16 mouse cellular contexts compared by ENCODE assay signal in genomic region chr2:151006281-151006945, GRCm38 (mm10). TPM values are rescaled to one million over a fixed set of nuclear protein-coding genes. Genes with fewer than 3 reads are reported as not detected.
A peak's percentile ranks its signal among the peaks of the same experiment; 100 is the strongest.
DNase-seq lines count a peak whose midpoint lies in the region; ATAC-seq and TF ChIP-seq lines count a peak whose summit lies in the region.
"Had no signal": no experiment of that assay in that cellular context is flagged by ENCODE, and none has a peak within 500 bp of the region (broad histone marks: within the 10 kb centered on the region; RNA-seq: fewer than 3 reads in every experiment).

No protein-coding gene starts in this region.

- intact Hi-C loops in gastrocnemius, adult 2 months (cut with DNase I): no loop called here

- whole genome bisulfite sequencing in liver, embryonic 15.5 days (ENCODE audit: insufficient replicate concordance): 63% methylated on average over 5 of the region's 5 CpGs
- WGBS in midbrain, embryonic 13.5 days: 67% methylated on average over 5 of the region's 5 CpGs

- H3K27ac ChIP-seq in liver, embryonic 15.5 days (replicated peaks): peak overlapping the region; percentile 16; the same call in 1 of the 2 replicates
- no peak overlapping the region for H3K27ac ChIP-seq in midbrain, embryonic 13.5 days
- H3K27ac ChIP-seq in gastrocnemius, adult 2 months: no peak overlapping the region
- H3K27ac ChIP-seq: forebrain, embryonic 13.5 days; heart, embryonic 15.5 days; hindbrain, embryonic 14.5 days; neural tube, embryonic 15.5 days had no signal

- H3K9ac ChIP-seq in liver, embryonic 15.5 days: no peak overlapping the region
- H3K9ac ChIP-seq in midbrain, embryonic 13.5 days (replicated peaks): no peak overlapping the region
- H3K9ac ChIP-seq: forebrain, embryonic 13.5 days; heart, embryonic 15.5 days; hindbrain, embryonic 14.5 days; neural tube, embryonic 15.5 days had no signal

- no peak for TF ChIP-seq CTCF in gastrocnemius, adult 2 months (IDR thresholded peaks at IDR 0.05)

- no peaks in the 10 kb centered on the region for H3K9me3 ChIP-seq in megakaryocyte, embryonic 14.5 days
- no peaks in the 10 kb centered on the region for H3K9me3 ChIP-seq in liver, embryonic 15.5 days (replicated peaks)
- no peaks in the 10 kb centered on the region for H3K9me3 ChIP-seq in midbrain, embryonic 13.5 days
- H3K9me3 ChIP-seq: forebrain, embryonic 13.5 days; G1E; heart, embryonic 15.5 days; neural tube, embryonic 15.5 days had no signal

- peaks cover 13% of the 10 kb centered on the region for H3K27me3 ChIP-seq in megakaryocyte, embryonic 14.5 days (replicated peaks)
- no peaks in the 10 kb centered on the region for H3K27me3 ChIP-seq in liver, embryonic 15.5 days
- H3K27me3 ChIP-seq in midbrain, embryonic 13.5 days: no peaks in the 10 kb centered on the region
- H3K27me3 ChIP-seq: forebrain, embryonic 13.5 days; heart, embryonic 15.5 days; neural tube, embryonic 15.5 days had no signal

- H3K4me3 ChIP-seq in megakaryocyte, embryonic 14.5 days (replicated peaks): peak overlapping the region; percentile 1
- H3K4me3 ChIP-seq in liver, embryonic 15.5 days (replicated peaks): peak overlapping the region; percentile 20
- H3K4me3 ChIP-seq in midbrain, embryonic 13.5 days (replicated peaks): no peak overlapping the region
- H3K4me3 ChIP-seq in gastrocnemius, adult 2 months: no peak overlapping the region
- H3K4me3 ChIP-seq: forebrain, embryonic 13.5 days; heart, embryonic 15.5 days; neural tube, embryonic 15.5 days had no signal

- H3K4me2 ChIP-seq in liver, embryonic 15.5 days: peak overlapping the region; percentile 85
- H3K4me2 ChIP-seq in midbrain, embryonic 13.5 days (replicated peaks): no peak overlapping the region
- H3K4me2 ChIP-seq: forebrain, embryonic 13.5 days; heart, embryonic 15.5 days; hindbrain, embryonic 14.5 days; neural tube, embryonic 15.5 days had no signal

- peaks cover 4% of the 10 kb centered on the region for H3K36me3 ChIP-seq in megakaryocyte, embryonic 14.5 days (replicated peaks; ENCODE audit: low read length)
- H3K36me3 ChIP-seq in liver, embryonic 15.5 days (replicated peaks): no peaks in the 10 kb centered on the region
- no peaks in the 10 kb centered on the region for H3K36me3 ChIP-seq in midbrain, embryonic 13.5 days
- H3K36me3 ChIP-seq: G1E; heart, embryonic 15.5 days; neural tube, embryonic 15.5 days had no signal

- H3K4me1 ChIP-seq in megakaryocyte, embryonic 14.5 days: peaks cover 90% of the 10 kb centered on the region
- peaks cover 87% of the 10 kb centered on the region for H3K4me1 ChIP-seq in liver, embryonic 15.5 days (replicated peaks)
- H3K4me1 ChIP-seq in midbrain, embryonic 13.5 days (replicated peaks): peaks cover 20% of the 10 kb centered on the region

- DNase-seq in kidney, adult 11 months: peak; percentile 87
- DNase-seq in kidney, postnatal 4 days: no peak
- peak; percentile 75 to 77 for DNase-seq in adrenal gland, postnatal 36 days
- DNase-seq in gastrocnemius, adult 2 months: no peak
- DNase-seq: cerebellum, postnatal 14 days; right cerebral cortex, postnatal 25 days; thymus, postnatal 36 days had no signal

- ATAC-seq in megakaryocyte, adult 5-6 weeks (ENCODE audit: poor library complexity, severe bottlenecking): no peak
- ATAC-seq in liver, embryonic 15.5 days (ENCODE audit: insufficient read depth): no peak
- ATAC-seq in midbrain, embryonic 13.5 days: no peak
- ATAC-seq: forebrain, embryonic 13.5 days had no signal

RNA-seq across cellular contexts. Expression of gene Ninl, which starts 32.8 kb away (rescaled TPM):
- 4.3 and 9.3 TPM in 2 replicates for polyA plus RNA-seq in megakaryocyte, embryonic 14.5 days (2012; ENCODE audit: insufficient read depth, low replicate concordance)
- total RNA-seq in megakaryocyte, adult 5-6 weeks (2015): 0.07 and 0.09 TPM in 2 replicates
- 0.29 and 1.2 TPM in 2 replicates for total RNA-seq in megakaryocyte, adult 5-6 weeks (2017)
- 10 to 100 TPM; 15.4 to 24.7 TPM for total RNA-seq in adrenal gland, postnatal 36 days (2021)
- polyA plus RNA-seq in liver, embryonic 15.5 days (2015; fragmentation: Nextera tagmentation; extraction: Ambion mirVana): 12.4 and 14.0 TPM in 2 replicates
- 6.9 and 7.0 TPM in 2 replicates for polyA plus RNA-seq in midbrain, embryonic 13.5 days (2015; fragmentation: Nextera tagmentation; extraction: Ambion mirVana)
- total RNA-seq in gastrocnemius, adult 2 months (2021): under 1 TPM; 0.50 to 0.51 TPM

RNA-seq across cellular contexts. Expression of gene Nanp, which starts 32.8 kb away (rescaled TPM):
- 2.9 and 7.9 TPM in 2 replicates for polyA plus RNA-seq in megakaryocyte, embryonic 14.5 days (2012; ENCODE audit: insufficient read depth, low replicate concordance)
- 17.3 and 18.7 TPM in 2 replicates for total RNA-seq in megakaryocyte, adult 5-6 weeks (2015)
- total RNA-seq in megakaryocyte, adult 5-6 weeks (2017): 9.6 and 10.5 TPM in 2 replicates
- 10 to 100 TPM in 1 of 2 experiments, 1 to 10 TPM in 1; 8.7 to 11.1 TPM for total RNA-seq in adrenal gland, postnatal 36 days (2021)
- 60.8 and 65.2 TPM in 2 replicates for polyA plus RNA-seq in liver, embryonic 15.5 days (2015; fragmentation: Nextera tagmentation; extraction: Ambion mirVana)
- 32.8 and 36.5 TPM in 2 replicates for polyA plus RNA-seq in midbrain, embryonic 13.5 days (2015; fragmentation: Nextera tagmentation; extraction: Ambion mirVana)
- 1 to 10 TPM; 2.6 to 3.8 TPM for total RNA-seq in gastrocnemius, adult 2 months (2021)

Comparison
In these comparisons a context has a peak if more than half of its experiments do, and no peak if none do; other contexts are left out.
1. DNase-seq: peak in kidney, adult 11 months (single experiment) and adrenal gland, postnatal 36 days (2 of 2); none in kidney, postnatal 4 days (0 of 2) and gastrocnemius, adult 2 months (single experiment).
2. H3K4me3 ChIP-seq: peak in megakaryocyte, embryonic 14.5 days (single experiment) and liver, embryonic 15.5 days (single experiment); none in midbrain, embryonic 13.5 days (single experiment) and gastrocnemius, adult 2 months (single experiment).
3. RNA of gene Ninl, which starts 32.8 kb away (total RNA-seq): 15.4 to 24.7 TPM in adrenal gland, postnatal 36 days; 0.50 to 0.51 TPM in gastrocnemius, adult 2 months and 0.07 to 1.2 TPM in megakaryocyte, adult 5-6 weeks; every median in the first group is over 4 times any median in the second.